Mouse (Mus musculus) liver, embryonic 15.5 days (tissue): ENCODE data around the gene Pfdn6. TPM values are rescaled to one million over a fixed set of nuclear protein-coding genes. Genes with fewer than 3 reads are reported as not detected.

Source experiments
- ATAC-seq: fragments of 200-750 bp; cut with Nextera tagmentation; 2 replicates; pipeline ENCODE4 v1.8.0; 2017; ENCODE audit warnings: moderate number of reproducible peaks, mild to moderate bottlenecking, moderate library complexity; ENCODE audit not compliant: insufficient read depth
- H3K27ac ChIP-seq: fragments of 300-500 bp; sonication (generic); replicated peaks from 2 replicates; pipeline ENCODE4 v1.5.1; 2015; ENCODE audit warnings: mild to moderate bottlenecking, inconsistent platforms
- H3K27me3 ChIP-seq: fragments of 300-500 bp; sonication (generic); 2 replicates; pipeline ENCODE4 v1.6.1; 2015; ENCODE audit warnings: mild to moderate bottlenecking, inconsistent platforms
- H3K36me3 ChIP-seq: fragments of 300-500 bp; sonication (generic); replicated peaks from 2 replicates; pipeline ENCODE4 v1.6.1; 2015; ENCODE audit warnings: moderate library complexity, mild to moderate bottlenecking, inconsistent platforms
- H3K4me1 ChIP-seq: fragments of 300-500 bp; sonication (generic); replicated peaks from 2 replicates; pipeline ENCODE4 v1.6.1; 2015; ENCODE audit warnings: inconsistent platforms
- H3K4me2 ChIP-seq: fragments of 300-500 bp; sonication (generic); 2 replicates; pipeline ENCODE4 v1.6.1; 2015; ENCODE audit warnings: moderate library complexity, mild to moderate bottlenecking, inconsistent platforms
- H3K4me3 ChIP-seq: fragments of 300-500 bp; sonication (generic); replicated peaks from 2 replicates; pipeline ENCODE4 v1.5.1; 2015; ENCODE audit warnings: mild to moderate bottlenecking, inconsistent platforms
- H3K9ac ChIP-seq: fragments of 300-500 bp; sonication (generic); 2 replicates; pipeline ENCODE4 v1.6.1; 2015; ENCODE audit warnings: moderate library complexity, mild to moderate bottlenecking, inconsistent platforms
- H3K9me3 ChIP-seq: fragments of 300-500 bp; sonication (generic); replicated peaks from 2 replicates; pipeline ENCODE4 v1.6.1; 2016; ENCODE audit warnings: inconsistent platforms
- WGBS: fragments of 180-500 bp; shearing (Covaris S2); methylation state at CpG from one replicate; pipeline ENCODE4 v1.1.7; 2015; ENCODE audit warnings: mixed read lengths; ENCODE audit not compliant: insufficient replicate concordance; 5-methylcytosine and 5-hydroxymethylcytosine counted together
- polyA plus RNA-seq: library from polyadenylated mRNA; unstranded; fragments of >200 nt; fragmentation: Nextera tagmentation; extraction: Ambion mirVana; gene quantifications from 2 replicates; pipeline ENCODE4 v1.2.1, GENCODE M21; 2015

The Pfdn6 gene
- polyA plus RNA-seq, 1 experiment from 2014 or later, result 96.8 TPM

DNA sequence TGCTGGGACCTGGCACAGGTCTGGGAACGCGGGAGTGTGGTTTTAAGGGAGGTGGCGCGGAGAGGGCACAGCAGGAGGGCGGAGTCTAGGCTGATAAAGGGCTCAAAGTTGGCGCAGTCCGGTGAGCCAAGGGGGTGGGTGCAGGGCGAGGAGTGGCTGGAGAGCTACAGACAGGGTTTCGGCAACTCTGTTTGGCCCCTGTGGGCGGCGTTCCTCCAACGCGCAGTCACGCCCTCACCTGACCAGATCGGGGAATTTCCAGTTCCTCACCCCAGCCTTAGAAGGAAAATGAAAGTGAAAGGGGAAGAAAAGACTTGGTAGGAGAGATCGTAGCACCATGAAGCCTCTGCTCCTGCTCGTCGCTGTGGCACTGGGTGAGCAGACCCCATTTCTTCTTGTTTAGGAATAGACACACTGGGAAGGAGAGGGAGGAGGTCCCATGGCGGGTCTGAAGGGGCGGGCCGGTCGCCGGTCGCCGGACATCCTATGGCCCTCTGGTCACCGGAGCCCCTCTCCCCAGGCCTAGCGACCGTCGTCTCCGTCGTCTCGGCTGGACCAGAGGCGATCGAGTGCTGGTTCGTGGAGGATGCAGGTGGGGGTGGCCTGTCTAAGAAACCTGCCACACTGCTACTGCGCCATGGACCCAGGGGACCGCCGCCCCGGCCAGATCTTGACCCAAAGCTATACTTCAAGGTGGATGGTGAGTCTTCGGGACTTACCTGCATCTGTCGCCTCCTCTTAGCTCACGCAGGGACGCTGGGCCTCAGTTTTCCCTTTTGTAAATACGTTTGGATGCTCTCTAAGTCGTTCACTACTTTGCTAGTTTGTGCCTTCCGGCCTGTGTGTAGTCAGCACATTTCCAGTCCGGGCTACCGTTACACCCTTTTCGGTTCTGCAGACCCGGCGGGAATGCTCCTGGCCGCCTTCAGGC, 20.5 kb downstream of the Pfdn6 start:
- H3K27ac ChIP-seq, result peak overlapping the region; percentile 94
- H3K4me2 ChIP-seq, result peak overlapping the region; percentile 96
- peak overlapping the region; percentile 90 for H3K4me3 ChIP-seq
- peaks cover 73% of the 10 kb centered on the region for H3K4me1 ChIP-seq
- peaks cover 20% of the 10 kb centered on the region for H3K9me3 ChIP-seq
- H3K36me3 ChIP-seq, result peaks cover 37% of the 10 kb centered on the region
- peak overlapping the region; percentile 87 for H3K9ac ChIP-seq
- under 1% methylated on average over 52 of the region's 52 CpGs for WGBS
- no peaks in the 10 kb centered on the region for H3K27me3 ChIP-seq
- ATAC-seq, result peak; percentile 59

DNA sequence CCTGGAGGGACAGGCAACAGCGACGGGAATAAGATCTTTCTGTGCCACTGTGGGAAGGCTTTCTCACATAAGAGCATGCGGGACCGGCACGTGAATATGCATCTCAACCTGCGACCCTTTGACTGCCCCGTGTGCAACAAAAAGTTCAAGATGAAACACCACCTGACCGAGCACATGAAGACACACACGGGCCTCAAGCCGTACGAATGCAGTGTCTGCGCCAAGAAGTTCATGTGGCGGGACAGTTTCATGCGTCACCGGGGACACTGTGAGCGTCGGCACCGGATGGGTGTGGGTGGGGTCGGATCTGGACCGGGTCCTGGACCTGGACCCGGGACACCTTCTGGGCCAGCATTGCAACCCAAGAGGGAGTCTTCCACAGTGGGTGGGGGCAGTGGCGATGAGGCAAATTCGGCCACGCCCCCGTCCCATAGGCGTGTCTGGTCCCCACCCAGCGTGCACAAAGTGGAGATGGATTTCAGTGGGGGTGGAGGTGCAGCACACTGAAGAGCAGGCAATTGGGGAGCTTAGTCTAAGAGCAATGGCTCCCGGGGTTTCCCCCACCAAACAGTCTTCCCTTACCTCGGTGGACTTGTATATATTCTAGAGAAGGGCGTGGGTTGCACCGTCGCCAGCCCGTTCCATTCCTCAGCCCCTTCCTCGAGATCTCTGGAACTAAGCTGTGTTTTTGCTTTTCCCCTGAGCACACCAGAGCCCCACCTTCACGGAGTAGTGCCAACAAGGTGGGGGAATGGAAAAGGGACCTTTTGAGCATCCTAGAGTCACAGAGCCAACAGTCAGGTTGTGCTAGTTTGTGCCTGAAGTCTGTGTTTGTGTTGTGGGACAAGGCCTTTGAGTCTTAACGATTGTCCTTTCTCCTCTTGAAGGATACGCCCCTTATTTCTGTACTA, 21.6 kb downstream of the Pfdn6 start:
- peaks cover 20% of the 10 kb centered on the region for H3K9me3 ChIP-seq
- no peaks in the 10 kb centered on the region for H3K27me3 ChIP-seq
- H3K4me3 ChIP-seq, result peak overlapping the region; percentile 90
- peaks cover 73% of the 10 kb centered on the region for H3K4me1 ChIP-seq
- 0 out of 2 replicates have a peak, but pooled peaks have one; percentile 2 for ATAC-seq
- WGBS, result 54% methylated on average over 37 of the region's 37 CpGs
- peak overlapping the region; percentile 96 for H3K4me2 ChIP-seq
- peak overlapping the region; percentile 94 for H3K27ac ChIP-seq
- peaks cover 47% of the 10 kb centered on the region for H3K36me3 ChIP-seq
- peak overlapping the region; percentile 87 for H3K9ac ChIP-seq

DNA sequence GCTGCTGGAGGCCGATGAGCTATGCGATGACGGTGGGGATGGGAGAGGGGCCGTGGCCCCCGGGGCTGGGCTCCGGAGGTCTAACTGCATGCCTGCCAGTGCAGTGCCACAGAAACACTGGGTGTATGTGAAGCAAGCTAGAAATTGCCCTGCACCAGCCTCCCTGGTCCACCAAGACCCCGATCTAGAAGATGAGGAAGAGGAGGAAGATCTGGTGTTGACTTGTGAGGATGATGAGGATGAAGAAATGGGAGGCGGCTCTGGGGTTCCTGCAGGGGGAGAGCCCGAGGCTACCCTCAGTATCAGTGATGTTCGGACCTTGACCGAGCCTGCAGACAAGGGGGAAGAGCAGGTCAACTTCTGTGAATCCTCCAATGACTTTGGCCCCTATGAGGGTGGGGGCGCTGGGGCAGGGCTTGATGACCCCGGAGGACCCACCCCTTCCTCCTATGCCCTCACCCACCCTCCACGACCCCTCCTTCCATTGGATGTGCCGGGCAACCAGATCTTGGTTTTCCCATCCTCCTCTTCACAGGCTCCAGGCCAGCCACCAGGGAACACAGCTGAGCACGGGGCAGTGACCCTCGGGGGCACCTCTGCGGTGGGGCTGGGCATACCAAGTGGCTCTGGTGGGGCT, 22.4 kb downstream of the Pfdn6 start:
- peaks cover 20% of the 10 kb centered on the region for H3K9me3 ChIP-seq
- peaks cover 76% of the 10 kb centered on the region for H3K4me1 ChIP-seq
- H3K36me3 ChIP-seq, result peaks cover 50% of the 10 kb centered on the region
- peak overlapping the region; percentile 96 for H3K4me2 ChIP-seq
- no peak for ATAC-seq
- H3K4me3 ChIP-seq, result peak overlapping the region; percentile 72; the same call in 1 of the 2 replicates
- 82% methylated on average over 18 of the region's 18 CpGs for WGBS
- H3K27me3 ChIP-seq, result no peaks in the 10 kb centered on the region
- H3K9ac ChIP-seq, result no peak overlapping the region
- H3K27ac ChIP-seq, result peak overlapping the region; percentile 94

DNA sequence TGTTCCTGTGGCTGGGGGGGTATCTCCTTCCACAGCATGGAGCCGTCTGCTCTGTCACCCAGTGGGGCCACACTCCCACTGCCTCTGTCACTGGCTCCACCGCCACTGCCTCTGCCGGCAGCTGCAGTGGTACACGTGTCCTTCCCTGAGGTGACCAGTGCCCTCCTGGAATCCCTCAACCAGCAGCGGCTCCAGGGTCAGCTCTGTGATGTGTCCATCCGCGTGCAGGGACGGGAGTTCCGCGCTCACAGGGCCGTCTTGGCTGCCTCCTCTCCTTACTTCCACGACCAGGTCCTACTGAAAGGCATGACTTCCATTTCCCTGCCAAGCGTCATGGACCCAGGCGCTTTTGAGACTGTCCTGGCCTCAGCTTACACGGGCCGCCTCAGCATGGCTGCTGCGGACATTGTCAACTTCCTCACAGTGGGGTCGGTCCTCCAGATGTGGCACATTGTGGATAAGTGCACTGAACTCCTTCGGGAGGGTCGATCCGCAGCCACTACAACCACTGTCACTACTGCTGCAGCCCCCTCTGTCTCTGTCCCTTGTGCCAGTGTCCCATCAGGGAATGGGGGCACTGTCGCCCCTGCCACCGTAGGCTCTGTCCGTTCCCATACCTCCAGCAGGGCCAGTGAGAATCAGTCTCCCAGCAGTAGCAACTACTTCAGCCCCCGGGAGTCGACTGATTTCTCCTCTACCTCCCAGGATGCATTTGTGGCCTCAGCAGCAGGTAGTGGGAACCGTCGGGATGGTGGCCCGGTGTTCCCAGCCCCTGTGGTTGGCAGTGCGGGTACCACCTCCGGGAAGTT, 23.1 kb downstream of the Pfdn6 start:
- Histone ChIP-seq H3K4me3 (peak overlapping the region; percentile 72), H3K9ac (no peak overlapping the region; the same call in 1 of the 2 replicates), H3K4me1 (peaks cover 76% of the 10 kb centered on the region), H3K9me3 (peaks cover 20% of the 10 kb centered on the region), H3K36me3 (peaks cover 52% of the 10 kb centered on the region), H3K4me2 (peak overlapping the region; percentile 84), H3K27me3 (no peaks in the 10 kb centered on the region), H3K27ac (peak overlapping the region; percentile 33; the same call in 1 of the 2 replicates)
- WGBS, result 82% methylated on average over 31 of the region's 31 CpGs
- no peak for ATAC-seq

DNA sequence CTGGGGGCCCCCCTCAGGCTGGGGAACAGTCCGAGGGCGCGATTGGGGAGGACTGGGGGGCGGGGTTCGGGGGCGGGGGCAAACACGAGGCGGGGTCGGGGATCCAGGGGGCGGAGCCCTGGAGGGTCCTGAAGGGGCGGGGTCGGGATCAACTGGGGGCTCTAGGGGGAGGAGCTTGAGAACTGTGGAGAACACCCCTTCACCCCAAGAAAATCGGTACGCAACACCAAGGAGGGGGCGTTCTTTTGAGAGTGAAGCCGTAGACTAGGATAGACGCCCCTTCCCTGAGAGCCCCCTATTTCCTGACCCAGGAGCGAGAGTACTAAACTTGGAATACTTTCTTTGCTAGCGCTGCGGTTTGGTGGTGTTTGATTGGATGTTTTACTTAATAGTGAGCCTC, 23.8 kb downstream of the Pfdn6 start:
- no peak for ATAC-seq
- peak overlapping the region; percentile 72 for H3K4me3 ChIP-seq
- peaks cover 76% of the 10 kb centered on the region for H3K4me1 ChIP-seq
- peak overlapping the region; percentile 88 for H3K27ac ChIP-seq
- WGBS, result 2% methylated on average over 17 of the region's 20 CpGs
- H3K36me3 ChIP-seq, result peaks cover 58% of the 10 kb centered on the region
- peaks cover 20% of the 10 kb centered on the region for H3K9me3 ChIP-seq
- H3K27me3 ChIP-seq, result no peaks in the 10 kb centered on the region
- H3K4me2 ChIP-seq, result peak overlapping the region; percentile 84
- H3K9ac ChIP-seq, result peak overlapping the region; percentile 64

DNA sequence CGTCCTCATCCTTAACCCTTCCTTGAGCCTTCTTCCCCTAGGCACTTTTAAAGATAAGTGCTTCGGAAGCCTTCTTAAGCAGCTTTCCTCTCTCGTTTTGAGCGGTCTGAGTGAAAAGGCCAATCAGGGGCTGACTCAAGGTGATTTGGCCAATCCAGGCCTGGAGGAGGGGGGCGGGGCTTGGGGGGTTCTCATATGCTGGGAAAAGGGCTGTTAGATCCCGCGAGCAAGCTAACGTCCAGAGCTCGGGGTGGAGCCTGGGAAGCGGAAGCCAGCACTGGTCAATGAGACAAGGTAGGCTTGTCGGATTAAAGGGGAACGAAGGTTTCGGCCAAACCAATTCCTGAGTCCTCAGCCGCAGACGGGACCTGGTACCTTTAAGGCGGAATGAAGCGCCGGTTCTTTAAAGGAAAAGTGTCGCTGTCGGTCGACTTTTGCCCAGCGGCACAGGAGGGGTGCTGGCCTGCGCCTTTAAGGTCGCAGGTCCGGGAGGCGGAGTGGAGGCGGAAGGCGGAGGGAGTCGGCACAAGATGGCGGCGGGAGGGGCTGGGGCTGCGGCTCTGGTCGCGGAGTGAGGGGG, 24.4 kb downstream of the Pfdn6 start, which contains the start of the genes Tapbp and Zbtb22:
Gene Tapbp, plus strand, starts transcription at position 229 of the 580 bp plus-strand sequence.
Gene Zbtb22, plus strand, starts transcription at position 234 of the 580 bp plus-strand sequence.
- Histone ChIP-seq H3K4me2 (peak within 1 kb of the TSS; percentile 84), H3K36me3 (peaks cover 64% of the 10 kb centered on the region), H3K27me3 (no peaks in the 10 kb centered on the region), H3K4me1 (peaks cover 72% of the 10 kb centered on the region), H3K9ac (peak within 1 kb of the TSS; percentile 64), H3K4me3 (peak within 1 kb of the TSS; percentile 72), H3K27ac (peak within 1 kb of the TSS; percentile 88), H3K9me3 (peaks cover 20% of the 10 kb centered on the region)
- WGBS, result under 1% methylated on average over 34 of the region's 34 CpGs
- peak; percentile 85 for ATAC-seq

DNA sequence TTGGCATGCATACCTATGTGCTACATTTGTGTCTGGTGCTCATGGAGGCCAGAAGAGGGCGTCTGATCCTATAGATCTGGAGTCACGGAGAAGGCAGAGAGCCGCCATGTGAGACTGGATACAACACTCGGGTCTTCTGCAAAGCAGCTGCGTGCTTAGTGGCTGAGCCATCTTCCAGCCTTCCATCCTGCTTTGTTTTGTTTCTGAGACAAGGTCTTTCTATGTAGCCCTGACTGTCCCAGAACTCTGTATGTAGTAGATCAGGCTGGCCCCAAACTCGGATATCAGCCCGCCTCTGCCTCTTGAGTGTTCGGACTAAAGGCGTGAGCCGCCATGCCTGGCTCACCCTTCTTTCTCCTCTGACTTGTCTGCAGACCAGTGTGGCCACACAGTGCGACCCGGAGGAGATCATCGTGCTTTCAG, 25.2 kb downstream of the Pfdn6 start:
- Histone ChIP-seq H3K27ac (peak overlapping the region; percentile 88), H3K9ac (peak overlapping the region; percentile 64; the same call in 1 of the 2 replicates), H3K4me2 (peak overlapping the region; percentile 84), H3K36me3 (peaks cover 66% of the 10 kb centered on the region), H3K27me3 (no peaks in the 10 kb centered on the region), H3K9me3 (peaks cover 20% of the 10 kb centered on the region), H3K4me3 (peak overlapping the region; percentile 72), H3K4me1 (peaks cover 76% of the 10 kb centered on the region)
- no peak for ATAC-seq
- WGBS, result 67% methylated on average over 13 of the region's 13 CpGs

DNA sequence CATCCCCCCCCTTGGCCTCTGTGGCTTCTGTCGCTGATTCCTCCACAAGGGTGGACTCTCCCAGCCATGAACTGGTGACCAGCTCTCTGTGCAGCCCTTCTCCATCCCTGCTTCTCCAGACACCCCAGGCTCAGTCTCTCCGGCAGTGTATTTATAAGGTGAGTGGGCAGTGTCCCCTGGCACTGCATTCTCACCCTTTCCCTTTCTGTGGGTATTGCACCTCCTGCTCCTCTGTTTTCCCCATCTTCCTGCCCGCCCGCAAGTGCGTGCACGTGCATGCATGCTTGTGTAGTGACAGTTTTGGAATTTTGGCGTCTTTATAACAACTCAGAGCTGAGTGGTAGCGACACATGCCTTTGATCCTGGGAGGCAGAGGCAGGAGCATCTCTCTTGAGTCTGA, 26.2 kb downstream of the Pfdn6 start:
- ATAC-seq, result no peak
- Histone ChIP-seq H3K4me3 (no peak overlapping the region), H3K4me1 (peaks cover 77% of the 10 kb centered on the region), H3K27ac (peak overlapping the region; percentile 88; the same call in 1 of the 2 replicates), H3K9me3 (peaks cover 20% of the 10 kb centered on the region), H3K9ac (no peak overlapping the region), H3K36me3 (peaks cover 66% of the 10 kb centered on the region), H3K27me3 (no peaks in the 10 kb centered on the region), H3K4me2 (no peak overlapping the region)
- WGBS, result 91% methylated on average over 8 of the region's 8 CpGs

DNA sequence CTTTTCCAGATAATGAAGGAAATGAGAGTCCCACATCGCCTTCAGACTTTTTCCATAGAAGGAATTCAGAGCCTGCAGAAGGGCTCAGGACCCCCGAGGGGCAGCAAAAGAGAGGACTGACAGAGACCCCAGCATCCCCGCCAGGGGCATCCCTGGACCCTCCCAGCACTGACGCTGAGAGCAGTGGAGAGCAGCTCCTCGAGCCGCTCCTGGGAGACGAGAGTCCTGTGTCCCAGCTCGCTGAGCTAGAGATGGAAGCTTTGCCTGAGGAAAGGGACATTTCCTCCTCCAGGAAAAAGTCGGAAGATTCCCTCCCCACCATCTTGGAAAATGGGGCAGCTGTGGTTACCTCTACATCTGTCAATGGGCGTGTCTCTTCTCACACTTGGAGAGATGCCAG, 26.9 kb downstream of the Pfdn6 start:
- H3K36me3 ChIP-seq, result peaks cover 63% of the 10 kb centered on the region
- WGBS, result 85% methylated on average over 10 of the region's 10 CpGs

More for the DNA sequence above, 26.9 kb downstream of the Pfdn6 start:
- Histone ChIP-seq H3K9me3 (peaks cover 16% of the 10 kb centered on the region), H3K9ac (no peak overlapping the region), H3K27me3 (no peaks in the 10 kb centered on the region), H3K4me3 (no peak overlapping the region), H3K4me2 (no peak overlapping the region), H3K27ac (no peak overlapping the region), H3K4me1 (peaks cover 77% of the 10 kb centered on the region)
- no peak for ATAC-seq
